ENCODE assay signal across 27 mouse cellular contexts in genomic region chr8:73570599-73570998, GRCm38 (mm10).
DNase-seq lines count a peak whose midpoint lies in the region; TF ChIP-seq lines count a peak whose summit lies in the region.
"Had no signal": no experiment of that assay in that cellular context is flagged by ENCODE, and none has a peak within 500 bp of the region (broad histone marks: within the 10 kb centered on the region; RNA-seq: fewer than 3 reads in every experiment).

No protein-coding gene starts in this region.

- H3K4me3 ChIP-seq in left cerebral cortex, adult 2 months: no peak overlapping the region
- H3K4me3 ChIP-seq: embryonic facial prominence, embryonic 10.5 days; embryonic facial prominence, embryonic 13.5 days; gastrocnemius, adult 2 months; heart, embryonic 12.5 days; heart, embryonic 15.5 days; hindbrain, embryonic 10.5 days; hindbrain, embryonic 13.5 days had no signal

- DNase-seq in left cerebral cortex, adult 2 months (ENCODE audit: extremely low spot score in 1 of 2, low spot score in 2 of 2): no peak
- DNase-seq in left cerebral cortex, adult 11 months (ENCODE audit: low spot score): no peak
- DNase-seq in Muller cell, postnatal 12 days (ENCODE audit: inconsistent ontology term): peak; percentile 23
- peak; percentile 48 for DNase-seq in brain, adult 2 months (ENCODE audit: low read depth, low spot score)
- peak; percentile 4 for DNase-seq in fibroblast of lung, adult 2 months (ENCODE audit: low read depth)
- DNase-seq in MN1 (ENCODE audit: low spot score): no peak
- DNase-seq in thymus, postnatal 14 days: no peak
- DNase-seq: adrenal gland, postnatal 10 days; adrenal gland, postnatal 36 days; cerebellum, adult 11 months; cerebellum, adult 2 months; cerebellum, adult 9-11 months; cerebellum, postnatal 25 days; embryo, embryonic 11 days; forebrain, postnatal 0 days; gastrocnemius, adult 2 months; gastrocnemius, postnatal 14 days; heart, postnatal 10 days; heart, postnatal 36 days; kidney, adult 18-20 months had no signal

- peak overlapping the region; percentile 50 for H3K27ac ChIP-seq in left cerebral cortex, adult 2 months
- H3K27ac ChIP-seq: embryonic facial prominence, embryonic 10.5 days; embryonic facial prominence, embryonic 13.5 days; gastrocnemius, adult 2 months; heart, embryonic 15.5 days; hindbrain, embryonic 10.5 days; hindbrain, embryonic 13.5 days; hindbrain, postnatal 0 days had no signal

- intact Hi-C loops in left cerebral cortex, adult 2 months (cut with DNase I): loop anchor here (5.0 kb wide), 1 partner anchor 837 kb away; no protein-coding TSS in a partner anchor

- TF ChIP-seq CTCF in left cerebral cortex, adult 2 months (IDR thresholded peaks at IDR 0.05): no peak

Comparison
In these comparisons a context has a peak if more than half of its experiments do, and no peak if none do; other contexts are left out.
1. DNase-seq: peak in Muller cell, postnatal 12 days (single experiment), brain, adult 2 months (single experiment) and fibroblast of lung, adult 2 months (single experiment); none in left cerebral cortex, adult 2 months (0 of 2), left cerebral cortex, adult 11 months (single experiment), MN1 (single experiment) and thymus, postnatal 14 days (single experiment).